ENCODE assay signal across 26 mouse cellular contexts in genomic region chr3:142436212-142436611, GRCm38 (mm10). TPM values are rescaled to one million over a fixed set of nuclear protein-coding genes. Genes with fewer than 3 reads are reported as not detected.
A peak's percentile ranks its signal among the peaks of the same experiment; 100 is the strongest.
DNase-seq lines count a peak whose midpoint lies in the region; ATAC-seq and TF ChIP-seq lines count a peak whose summit lies in the region.
"Had no signal": no experiment of that assay in that cellular context is flagged by ENCODE, and none has a peak within 500 bp of the region (broad histone marks: within the 10 kb centered on the region; RNA-seq: fewer than 3 reads in every experiment).

No protein-coding gene starts in this region.

- H3K36me3 ChIP-seq in heart, embryonic 12.5 days: no peaks in the 10 kb centered on the region
- H3K36me3 ChIP-seq in midbrain, embryonic 11.5 days (ENCODE audit: control insufficient read depth, insufficient read depth, low read length): no peaks in the 10 kb centered on the region
- no peaks in the 10 kb centered on the region for H3K36me3 ChIP-seq in midbrain, embryonic 15.5 days (replicated peaks)
- H3K36me3 ChIP-seq: embryonic facial prominence, embryonic 12.5 days; embryonic facial prominence, embryonic 15.5 days; forebrain, embryonic 10.5 days; forebrain, embryonic 12.5 days had no signal

- intact Hi-C loops in gastrocnemius, adult 2 months (cut with DNase I): loop anchor here (2.0 kb wide), 1 partner anchor 13 kb away; no protein-coding TSS in a partner anchor

- 0 out of 2 replicates have a peak overlapping the region, but pooled peaks have one; percentile 63 for H3K27ac ChIP-seq in gastrocnemius, adult 2 months
- H3K27ac ChIP-seq in heart, embryonic 12.5 days (ENCODE audit: poor library complexity, severe bottlenecking): peak overlapping the region; percentile 27; the same call in 1 of the 2 replicates
- H3K27ac ChIP-seq in midbrain, embryonic 11.5 days (ENCODE audit: low read depth, low read length): no peak overlapping the region
- no peak overlapping the region for H3K27ac ChIP-seq in midbrain, embryonic 15.5 days
- H3K27ac ChIP-seq: embryonic facial prominence, embryonic 12.5 days; embryonic facial prominence, embryonic 15.5 days; forebrain, embryonic 12.5 days had no signal

- DNase-seq in gastrocnemius, adult 2 months: no peak
- no peak for DNase-seq in gastrocnemius, postnatal 10 days
- DNase-seq in heart, postnatal 4 days: no peak
- peak; percentile 85 for DNase-seq in midbrain, embryonic 11.5 days (ENCODE audit: low spot score, missing footprints)
- DNase-seq: adrenal gland, adult 2 months; adrenal gland, postnatal 10 days; adrenal gland, postnatal 25 days; cerebellum, adult 11 months; cerebellum, adult 18-20 months; cerebellum, adult 8-10 months; cerebellum, adult 9-11 months; cerebellum, postnatal 14 days; cerebellum, postnatal 36 days; embryo, embryonic 11 days had no signal

- 80% methylated on average over 5 of the region's 5 CpGs for WGBS in heart, embryonic 12.5 days
- 71% methylated on average over 5 of the region's 5 CpGs for WGBS in midbrain, embryonic 11.5 days
- 72% methylated on average over 5 of the region's 5 CpGs for WGBS in midbrain, embryonic 15.5 days

- no peak overlapping the region for H3K4me3 ChIP-seq in gastrocnemius, adult 2 months
- no peak overlapping the region for H3K4me3 ChIP-seq in heart, embryonic 12.5 days
- H3K4me3 ChIP-seq in midbrain, embryonic 11.5 days (ENCODE audit: low read depth, low read length): no peak overlapping the region
- no peak overlapping the region for H3K4me3 ChIP-seq in midbrain, embryonic 15.5 days
- H3K4me3 ChIP-seq: embryonic facial prominence, embryonic 12.5 days; embryonic facial prominence, embryonic 15.5 days; erythroblast, embryonic 14.5 days; forebrain, embryonic 10.5 days; forebrain, embryonic 12.5 days had no signal

- no peaks in the 10 kb centered on the region for H3K9me3 ChIP-seq in heart, embryonic 12.5 days (replicated peaks)
- H3K9me3 ChIP-seq in midbrain, embryonic 11.5 days (ENCODE audit: control insufficient read depth, low read length): no peaks in the 10 kb centered on the region
- no peaks in the 10 kb centered on the region for H3K9me3 ChIP-seq in midbrain, embryonic 15.5 days
- H3K9me3 ChIP-seq: embryonic facial prominence, embryonic 12.5 days; embryonic facial prominence, embryonic 15.5 days; forebrain, embryonic 10.5 days; forebrain, embryonic 12.5 days had no signal

- no peak for TF ChIP-seq CTCF in gastrocnemius, adult 2 months (IDR thresholded peaks at IDR 0.05)

- no peak overlapping the region for H3K9ac ChIP-seq in heart, embryonic 12.5 days
- H3K9ac ChIP-seq in midbrain, embryonic 11.5 days (ENCODE audit: low read length): no peak overlapping the region
- no peak overlapping the region for H3K9ac ChIP-seq in midbrain, embryonic 15.5 days
- H3K9ac ChIP-seq: embryonic facial prominence, embryonic 12.5 days; embryonic facial prominence, embryonic 15.5 days; forebrain, embryonic 12.5 days had no signal

- H3K4me2 ChIP-seq in heart, embryonic 12.5 days: no peak overlapping the region
- no peak overlapping the region for H3K4me2 ChIP-seq in midbrain, embryonic 11.5 days
- no peak overlapping the region for H3K4me2 ChIP-seq in midbrain, embryonic 15.5 days
- H3K4me2 ChIP-seq: embryonic facial prominence, embryonic 12.5 days; embryonic facial prominence, embryonic 15.5 days; forebrain, embryonic 12.5 days had no signal

- H3K4me1 ChIP-seq in heart, embryonic 12.5 days (replicated peaks): peaks cover 50% of the 10 kb centered on the region
- H3K4me1 ChIP-seq in midbrain, embryonic 11.5 days (ENCODE audit: control insufficient read depth, insufficient read depth, low read length): peaks cover 17% of the 10 kb centered on the region
- no peaks in the 10 kb centered on the region for H3K4me1 ChIP-seq in midbrain, embryonic 15.5 days
- H3K4me1 ChIP-seq: embryonic facial prominence, embryonic 15.5 days had no signal

- ATAC-seq in heart, embryonic 12.5 days (ENCODE audit: insufficient number of reproducible peaks, low FRiP score): no peak
- ATAC-seq in midbrain, embryonic 11.5 days (ENCODE audit: low FRiP score): no peak
- no peak for ATAC-seq in midbrain, embryonic 15.5 days (replicated peaks)
- ATAC-seq: forebrain, embryonic 14.5 days; forebrain, embryonic 16.5 days had no signal

- no peaks in the 10 kb centered on the region for H3K27me3 ChIP-seq in heart, embryonic 12.5 days (replicated peaks)
- no peaks in the 10 kb centered on the region for H3K27me3 ChIP-seq in midbrain, embryonic 11.5 days (ENCODE audit: control insufficient read depth, insufficient read depth, low read length)
- H3K27me3 ChIP-seq in midbrain, embryonic 15.5 days (replicated peaks): no peaks in the 10 kb centered on the region
- H3K27me3 ChIP-seq: embryonic facial prominence, embryonic 12.5 days; embryonic facial prominence, embryonic 15.5 days; forebrain, embryonic 12.5 days had no signal

RNA-seq across cellular contexts. Expression of gene Pdlim5, which starts 40.7 kb away (rescaled TPM):
- 100 to 1,000 TPM; 585 to 709 TPM for total RNA-seq in gastrocnemius, adult 2 months (2021)
- 100 to 1,000 TPM; 388 to 401 TPM for total RNA-seq in gastrocnemius, postnatal 10 days (2021)
- 218 and 224 TPM in 2 replicates for polyA plus RNA-seq in heart, embryonic 12.5 days (2016; fragmentation: Nextera tagmentation; extraction: Ambion mirVana)
- total RNA-seq in heart, postnatal 4 days (2021): 100 to 1,000 TPM; 480 to 524 TPM
- 17.5 and 20.3 TPM in 2 replicates for polyA plus RNA-seq in midbrain, embryonic 11.5 days (2014; fragmentation: Nextera tagmentation; extraction: Ambion mirVana)
- 12.7 and 14.1 TPM in 2 replicates for polyA plus RNA-seq in midbrain, embryonic 15.5 days (2015; fragmentation: Nextera tagmentation; extraction: Ambion mirVana)

RNA-seq across cellular contexts. Expression of gene Gbp5, which starts 57.6 kb away (rescaled TPM):
- 1 to 10 TPM; 1.5 to 5.5 TPM for total RNA-seq in gastrocnemius, adult 2 months (2021)
- 1 to 10 TPM; 2.2 to 3.2 TPM for total RNA-seq in gastrocnemius, postnatal 10 days (2021)
- 0.06 and 0.09 TPM in 2 replicates for polyA plus RNA-seq in heart, embryonic 12.5 days (2016; fragmentation: Nextera tagmentation; extraction: Ambion mirVana)
- 1 to 10 TPM; 2.5 to 3.2 TPM for total RNA-seq in heart, postnatal 4 days (2021)
- not detected in 2 replicates for polyA plus RNA-seq in midbrain, embryonic 11.5 days (2014; fragmentation: Nextera tagmentation; extraction: Ambion mirVana)
- 0.22 and 0.30 TPM in 2 replicates for polyA plus RNA-seq in midbrain, embryonic 15.5 days (2015; fragmentation: Nextera tagmentation; extraction: Ambion mirVana)
- total RNA-seq: ES-E14, MEL had no signal
- polyA plus RNA-seq: C2C12; erythroblast, embryonic 14.5 days; forebrain, embryonic 10.5 days; forebrain, embryonic 14.5 days; forebrain, embryonic 16.5 days had no signal

Comparison
In these comparisons a context has a peak if more than half of its experiments do, and no peak if none do; other contexts are left out.
1. H3K27ac ChIP-seq: peak in gastrocnemius, adult 2 months (single experiment) and heart, embryonic 12.5 days (single experiment); none in midbrain, embryonic 11.5 days (single experiment) and midbrain, embryonic 15.5 days (single experiment).